Mouse (Mus musculus): ENCODE results near the gene Azgp1. TPM values are rescaled to one million over a fixed set of nuclear protein-coding genes. Genes with fewer than 3 reads are reported as not detected.
"Not testable (repeated sequence)": the region's sequence is repeated elsewhere in the genome, so short reads cannot be mapped to it uniquely, and the experiment has no call there.

The Azgp1 gene
- polyA plus RNA-seq, 1 experiment = 0.54 TPM

GRCm38 (mm10) chr5:138020961-138021479 is 39.7 kb downstream of the Azgp1 start, which contains the start of the genes Smok3a and Smok3b:
TSS of gene Smok3a (plus strand) at chr5:138021261.
TSS of gene Smok3b (plus strand) at chr5:138021429.
- DNase-seq (ENCODE audit: extremely low spot score in 1 of 2, low spot score in 1 of 2) = not testable (repeated sequence)

Other genes with a start within 250 kb of the Azgp1 start
- 55.0 and 60.9 TPM in 2 replicates for gene Nyap1, start 239.9 kb upstream of the Azgp1 start, polyA plus RNA-seq (2012; rRNA removed)
- 273 and 360 TPM in 2 replicates for gene Tsc22d4, start 235.8 kb upstream of the Azgp1 start, polyA plus RNA-seq (2012; rRNA removed)
- 24.2 and 25.9 TPM in 2 replicates for gene Ppp1r35, start 202.7 kb upstream of the Azgp1 start, polyA plus RNA-seq (2012; rRNA removed)
- 39.1 and 42.6 TPM in 2 replicates for gene Mepce, start 193.9 kb upstream of the Azgp1 start, polyA plus RNA-seq (2012; rRNA removed)
- gene Zcwpw1, start 193.7 kb upstream of the Azgp1 start, polyA plus RNA-seq (2012; rRNA removed) = 14.1 and 15.3 TPM in 2 replicates
- 0.86 and 0.98 TPM in 2 replicates for gene Pilra, start 145.2 kb upstream of the Azgp1 start, polyA plus RNA-seq (2012; rRNA removed)
- 0.20 TPM in 1 of 2 replicates, not detected in the other for gene Pilrb1, start 123.4 kb upstream of the Azgp1 start, polyA plus RNA-seq (2012; rRNA removed)
- gene Pilrb2, start 109.7 kb upstream of the Azgp1 start, polyA plus RNA-seq (2012; rRNA removed) = 0.08 TPM in 1 of 2 replicates, not detected in the other
- 0.97 and 1.2 TPM in 2 replicates for gene Cyp3a13, start 59.9 kb upstream of the Azgp1 start, polyA plus RNA-seq (2012; rRNA removed)
- gene Gjc3, start 18.4 kb upstream of the Azgp1 start, polyA plus RNA-seq (2012; rRNA removed) = 33.9 and 34.0 TPM in 2 replicates
- gene Smok3a, start 39.7 kb downstream of the Azgp1 start, polyA plus RNA-seq (2012; rRNA removed) = not detected in 2 replicates
- not detected in 2 replicates for gene Smok3b, start 39.9 kb downstream of the Azgp1 start, polyA plus RNA-seq (2012; rRNA removed)
- not detected in 2 replicates for gene Smok3c, start 71.7 kb downstream of the Azgp1 start, polyA plus RNA-seq (2012; rRNA removed)
- 14.8 and 16.3 TPM in 2 replicates for gene Zkscan1, start 103.6 kb downstream of the Azgp1 start, polyA plus RNA-seq (2012; rRNA removed)
- gene Zscan21, start 135.4 kb downstream of the Azgp1 start, polyA plus RNA-seq (2012; rRNA removed) = 18.0 and 21.2 TPM in 2 replicates
- gene Zfp113, start 174.2 kb downstream of the Azgp1 start, polyA plus RNA-seq (2012; rRNA removed) = 3.7 and 6.0 TPM in 2 replicates
- gene Cops6, start 179.6 kb downstream of the Azgp1 start, polyA plus RNA-seq (2012; rRNA removed) = 126 and 149 TPM in 2 replicates
- 26.1 and 29.6 TPM in 2 replicates for gene Ap4m1, start 190.5 kb downstream of the Azgp1 start, polyA plus RNA-seq (2012; rRNA removed)
- gene Mcm7, start 190.9 kb downstream of the Azgp1 start, polyA plus RNA-seq (2012; rRNA removed) = 28.7 and 30.1 TPM in 2 replicates
- gene Taf6, start 205.9 kb downstream of the Azgp1 start, polyA plus RNA-seq (2012; rRNA removed) = 56.8 and 58.4 TPM in 2 replicates
- 16.0 and 16.1 TPM in 2 replicates for gene Cnpy4, start 206.0 kb downstream of the Azgp1 start, polyA plus RNA-seq (2012; rRNA removed)
- gene Mblac1, start 212.8 kb downstream of the Azgp1 start, polyA plus RNA-seq (2012; rRNA removed) = 7.2 and 7.5 TPM in 2 replicates
- gene Nxpe5, start 244.4 kb downstream of the Azgp1 start, polyA plus RNA-seq (2012; rRNA removed) = not detected in 2 replicates